Mouse (Mus musculus) erythroblast, embryonic 14.5 days (primary cell): ENCODE data around the gene H2-DMa.

Source experiments
- GATA1 ChIP-seq: IDR thresholded peaks from 2 replicates; pipeline ENCODE4 v1.6.1; 2012; ENCODE audit warnings: low read length, inconsistent platforms, mixed read lengths
- TAL1 ChIP-seq: IDR thresholded peaks from 3 replicates; pipeline ENCODE4 v1.6.1; 2012; ENCODE audit warnings: low read length, inconsistent platforms, mixed read lengths

DNA sequence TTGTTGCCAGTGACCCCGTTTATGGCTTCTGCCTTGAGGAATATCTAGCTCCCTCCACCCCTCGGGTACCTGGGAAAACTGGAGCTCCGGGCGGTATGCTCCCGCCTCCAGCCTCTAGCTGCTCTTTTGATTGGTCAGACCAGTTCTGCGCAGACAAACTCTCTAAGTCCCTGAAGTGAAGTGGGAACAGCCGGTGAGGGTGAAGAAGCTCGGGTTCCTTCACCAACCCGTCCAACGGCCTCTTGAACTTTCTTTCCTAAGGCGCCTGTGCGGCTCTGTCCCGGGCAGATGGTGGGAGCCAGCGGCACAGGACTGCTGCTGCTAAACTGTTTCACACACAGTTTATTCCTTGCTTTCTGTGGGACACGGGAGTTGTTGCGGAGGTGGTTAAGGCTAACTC, 20.1 kb downstream of the H2-DMa start:
- no peak for TF ChIP-seq GATA1
- TF ChIP-seq TAL1, result no peak
